Mouse (Mus musculus) lung, embryonic 16.5 days (tissue): ENCODE measurements at regions not wholly inside any gene's neighbourhood (a gene's known extent, or its start where the extent isn't known, plus 50 kb on each side); places are given as distances from the start of the nearest gene placed in this dataset.
A peak's percentile ranks its signal among the peaks of the same experiment; 100 is the strongest.

Source experiments
- ATAC-seq: fragments of 200-750 bp; cut with Nextera tagmentation; 2 replicates; pipeline ENCODE4 v1.8.0; 2017; ENCODE audit warnings: low read depth, mild to moderate bottlenecking, moderate library complexity
- H3K27ac ChIP-seq: fragments of 300-500 bp; sonication (generic); 2 replicates; pipeline ENCODE4 v1.5.1; 2014; ENCODE audit warnings: mild to moderate bottlenecking, control low read depth, low read length
- H3K27me3 ChIP-seq: fragments of 300-500 bp; sonication (generic); 2 replicates; pipeline ENCODE4 v1.6.1; 2014; ENCODE audit warnings: low read depth, low read length, mixed read lengths; ENCODE audit not compliant: control insufficient read depth, insufficient read depth
- H3K36me3 ChIP-seq: fragments of 300-500 bp; sonication (generic); 2 replicates; pipeline ENCODE4 v1.6.1; 2014; ENCODE audit warnings: low read length; ENCODE audit not compliant: control insufficient read depth, insufficient read depth
- H3K4me1 ChIP-seq: fragments of 300-500 bp; sonication (generic); replicated peaks from 2 replicates; pipeline ENCODE4 v1.6.1; 2014; ENCODE audit warnings: low read length, mixed read lengths; ENCODE audit not compliant: control insufficient read depth, insufficient read depth
- H3K4me2 ChIP-seq: fragments of 300-500 bp; sonication (generic); 2 replicates; pipeline ENCODE4 v1.6.1; 2014; ENCODE audit warnings: low read depth, low read length, control low read depth
- H3K4me3 ChIP-seq: fragments of 300-500 bp; sonication (generic); 2 replicates; pipeline ENCODE4 v1.5.1; 2014; ENCODE audit warnings: mild to moderate bottlenecking, low read length, control low read depth
- H3K9ac ChIP-seq: fragments of 300-500 bp; sonication (generic); 2 replicates; pipeline ENCODE4 v1.6.1; 2014; ENCODE audit warnings: low read length, control low read depth
- H3K9me3 ChIP-seq: fragments of 300-500 bp; sonication (generic); 2 replicates; pipeline ENCODE4 v1.6.1; 2016; ENCODE audit warnings: low read length; ENCODE audit not compliant: control insufficient read depth
- WGBS: fragments of 180-500 bp; shearing (Covaris S2); extraction: QIAGEN DNeasy Blood & Tissue Kit; methylation state at CpG from one replicate; pipeline ENCODE4 v1.1.7; 2014; 5-methylcytosine and 5-hydroxymethylcytosine counted together

- Histone ChIP-seq H3K27ac (no peak overlapping the region), H3K9ac (no peak overlapping the region), H3K4me3 (no peak overlapping the region), H3K36me3 (no peaks in the 10 kb centered on the region), H3K27me3 (no peaks in the 10 kb centered on the region), H3K4me2 (no peak overlapping the region), H3K4me1 (no peaks in the 10 kb centered on the region), H3K9me3 (no peaks in the 10 kb centered on the region)
- ATAC-seq = no peak
- WGBS = 75% methylated on average over 1 of the region's 1 CpGs
Measured at GRCm38 (mm10) chr10:55767571-55767970, 339.1 kb upstream of the Msl3l2 start.

- 30% methylated on average over 6 of the region's 6 CpGs for WGBS
- no peak overlapping the region for H3K27ac ChIP-seq
- no peak for ATAC-seq
- no peak overlapping the region for H3K9ac ChIP-seq
- no peaks in the 10 kb centered on the region for H3K4me1 ChIP-seq
- H3K4me3 ChIP-seq = no peak overlapping the region
- no peaks in the 10 kb centered on the region for H3K36me3 ChIP-seq
- no peaks in the 10 kb centered on the region for H3K9me3 ChIP-seq
- H3K27me3 ChIP-seq = no peaks in the 10 kb centered on the region
- no peak overlapping the region for H3K4me2 ChIP-seq
Measured at GRCm38 (mm10) chr10:55769642-55770041, 337.1 kb upstream of the Msl3l2 start.

- no peaks in the 10 kb centered on the region for H3K9me3 ChIP-seq
- WGBS = 95% methylated on average over 2 of the region's 2 CpGs
- no peak overlapping the region for H3K27ac ChIP-seq
- H3K4me3 ChIP-seq = no peak overlapping the region
- H3K4me2 ChIP-seq = no peak overlapping the region
- no peaks in the 10 kb centered on the region for H3K4me1 ChIP-seq
- no peaks in the 10 kb centered on the region for H3K27me3 ChIP-seq
- peak; percentile 49; the same call in 1 of the 2 replicates for ATAC-seq
- no peak overlapping the region for H3K9ac ChIP-seq
- no peaks in the 10 kb centered on the region for H3K36me3 ChIP-seq
Measured at GRCm38 (mm10) chr10:55782674-55783469, 323.8 kb upstream of the Msl3l2 start.

GRCm38 (mm10) chr10:55813966-55814365 is 292.8 kb upstream of the Msl3l2 start:
- ATAC-seq = no peak
- WGBS = 81% methylated on average over 2 of the region's 2 CpGs
- no peaks in the 10 kb centered on the region for H3K36me3 ChIP-seq
- H3K27ac ChIP-seq = no peak overlapping the region
- no peaks in the 10 kb centered on the region for H3K4me1 ChIP-seq
- no peak overlapping the region for H3K9ac ChIP-seq
- no peaks in the 10 kb centered on the region for H3K9me3 ChIP-seq
- no peak overlapping the region for H3K4me3 ChIP-seq
- H3K27me3 ChIP-seq = no peaks in the 10 kb centered on the region
- H3K4me2 ChIP-seq = no peak overlapping the region

GRCm38 (mm10) chr10:55851361-55851760 is 255.4 kb upstream of the Msl3l2 start:
- Histone ChIP-seq H3K9me3 (no peaks in the 10 kb centered on the region), H3K36me3 (no peaks in the 10 kb centered on the region), H3K27me3 (no peaks in the 10 kb centered on the region), H3K4me2 (no peak overlapping the region), H3K4me3 (no peak overlapping the region), H3K4me1 (no peaks in the 10 kb centered on the region), H3K27ac (no peak overlapping the region), H3K9ac (no peak overlapping the region)
- 72% methylated on average over 2 of the region's 2 CpGs for WGBS
- ATAC-seq = no peak

- Histone ChIP-seq H3K36me3 (no peaks in the 10 kb centered on the region), H3K4me1 (no peaks in the 10 kb centered on the region), H3K9ac (no peak overlapping the region), H3K4me2 (no peak overlapping the region), H3K9me3 (no peaks in the 10 kb centered on the region), H3K27me3 (no peaks in the 10 kb centered on the region), H3K4me3 (no peak overlapping the region), H3K27ac (no peak overlapping the region)
- ATAC-seq = no peak
- WGBS = 63% methylated on average over 3 of the region's 3 CpGs
Measured at GRCm38 (mm10) chr10:55892606-55893005, 214.1 kb upstream of the Msl3l2 start.

- H3K27me3 ChIP-seq = no peaks in the 10 kb centered on the region
- no peak for ATAC-seq
- H3K4me2 ChIP-seq = no peak overlapping the region
- no peaks in the 10 kb centered on the region for H3K4me1 ChIP-seq
- no peak overlapping the region for H3K27ac ChIP-seq
- no peak overlapping the region for H3K9ac ChIP-seq
- 67% methylated on average over 4 of the region's 4 CpGs for WGBS
- no peaks in the 10 kb centered on the region for H3K36me3 ChIP-seq
- H3K9me3 ChIP-seq = no peaks in the 10 kb centered on the region
- no peak overlapping the region for H3K4me3 ChIP-seq
Measured at GRCm38 (mm10) chr10:55929100-55929499, 177.6 kb upstream of the Msl3l2 start.

- ATAC-seq = no peak
- H3K36me3 ChIP-seq = no peaks in the 10 kb centered on the region
- no peaks in the 10 kb centered on the region for H3K27me3 ChIP-seq
- no peaks in the 10 kb centered on the region for H3K9me3 ChIP-seq
- no peak overlapping the region for H3K4me3 ChIP-seq
- no peak overlapping the region for H3K9ac ChIP-seq
- no peak overlapping the region for H3K27ac ChIP-seq
- 42% methylated on average over 2 of the region's 2 CpGs for WGBS
- H3K4me2 ChIP-seq = no peak overlapping the region
- no peaks in the 10 kb centered on the region for H3K4me1 ChIP-seq
Measured at GRCm38 (mm10) chr10:55933993-55934392, 172.7 kb upstream of the Msl3l2 start.

GRCm38 (mm10) chr10:55935447-55935846 is 171.3 kb upstream of the Msl3l2 start:
- H3K36me3 ChIP-seq = no peaks in the 10 kb centered on the region
- H3K27me3 ChIP-seq = no peaks in the 10 kb centered on the region
- no peaks in the 10 kb centered on the region for H3K9me3 ChIP-seq
- no peak overlapping the region for H3K4me3 ChIP-seq
- H3K4me1 ChIP-seq = no peaks in the 10 kb centered on the region
- H3K4me2 ChIP-seq = no peak overlapping the region
- ATAC-seq = no peak
- H3K27ac ChIP-seq = no peak overlapping the region
- 65% methylated on average over 2 of the region's 2 CpGs for WGBS
- H3K9ac ChIP-seq = no peak overlapping the region
